Mouse (Mus musculus) ES-E14 (cell line): Measurements from ENCODE around the gene Upk2. TPM values are rescaled to one million over a fixed set of nuclear protein-coding genes. Genes with fewer than 3 reads are reported as not detected.

Source experiments
- DNase-seq: peaks from one replicate; pipeline ENCODE4 v3.0.0-alpha.2; 2013; ENCODE audit warnings: low read depth, low spot score
- H3K27ac ChIP-seq: 2 replicates; pipeline ENCODE4 v1.5.1; 2012; ENCODE audit warnings: low read depth, mild to moderate bottlenecking, low read length, moderate library complexity, mixed read lengths; ENCODE audit not compliant: poor library complexity, insufficient read depth, severe bottlenecking
- H3K36me3 ChIP-seq: 2 replicates; pipeline ENCODE4 v1.6.1; 2012; ENCODE audit warnings: mild to moderate bottlenecking, low read length, moderate library complexity, mixed read lengths; ENCODE audit not compliant: control insufficient read depth, poor library complexity, insufficient read depth, severe bottlenecking
- H3K4me1 ChIP-seq, 2 experiments: fragments of 150-350 bp in 1 of 2; sonication (generic) in 1 of 2; 2 replicates each; pipeline ENCODE4 v1.6.1; 2012; ENCODE audit warnings: low read length in 2 of 2, mild to moderate bottlenecking in 1 of 2, mixed read lengths in 1 of 2; ENCODE audit not compliant: control insufficient read depth in 2 of 2, insufficient read depth in 2 of 2, poor library complexity in 1 of 2
- H3K4me3 ChIP-seq, 2 experiments: fragments of 150-350 bp in 1 of 2; sonication (generic) in 1 of 2; 2 replicates each; pipeline ENCODE4 v1.5.1; 2012; ENCODE audit warnings: low read length in 2 of 2, low read depth in 1 of 2, mild to moderate bottlenecking in 1 of 2, mixed read lengths in 1 of 2; ENCODE audit not compliant: insufficient read depth in 1 of 2, poor library complexity in 1 of 2, severe bottlenecking in 1 of 2
- H3K9ac ChIP-seq: 2 replicates; pipeline ENCODE4 v1.6.1; 2012; ENCODE audit warnings: low read depth, mild to moderate bottlenecking, low read length, mixed read lengths; ENCODE audit not compliant: poor library complexity, insufficient read depth, severe bottlenecking
- H3K9me3 ChIP-seq: fragments of 150-350 bp; sonication (generic); 2 replicates; pipeline ENCODE4 v1.6.1; 2012; ENCODE audit warnings: low read depth, mild to moderate bottlenecking, low read length; ENCODE audit not compliant: control insufficient read depth, insufficient read depth
- CHD2 ChIP-seq: IDR thresholded peaks from 2 replicates; pipeline ENCODE4 v1.6.1; 2014; ENCODE audit warnings: mild to moderate bottlenecking, low read depth, low read length, inconsistent platforms
- HCFC1 ChIP-seq: IDR thresholded peaks from 2 replicates; pipeline ENCODE4 v1.6.1; 2012; ENCODE audit warnings: low read length, inconsistent platforms, borderline replicate concordance; ENCODE audit not compliant: insufficient read depth
- MAFK ChIP-seq: IDR thresholded peaks from 2 replicates; pipeline ENCODE4 v1.6.1; 2014; ENCODE audit warnings: mild to moderate bottlenecking, low read depth, low read length, inconsistent platforms; ENCODE audit not compliant: insufficient read depth
- ZC3H11A ChIP-seq: IDR thresholded peaks from 2 replicates; pipeline ENCODE4 v1.6.1; 2012; ENCODE audit warnings: low read depth, mild to moderate bottlenecking, inconsistent platforms, low read length, borderline replicate concordance
- ZNF384 ChIP-seq: IDR thresholded peaks from 2 replicates; pipeline ENCODE4 v1.6.1; 2012; ENCODE audit warnings: low read depth, low read length, inconsistent platforms
- in situ Hi-C, 2 experiments: fragments of 600-800 bp; cut with MboI; formaldehyde crosslinking; loops; one replicate each; pipeline ENCODE4 v1.15.1; 2025; ENCODE audit warnings: low sequenced_read_pairs in 2 of 2, inconsistent platforms in 1 of 2; ENCODE audit not compliant: unreplicated experiment in 2 of 2
- total RNA-seq: library from RNA; depleted of rRNA; stranded (reverse); fragments of 300-350 nt; gene quantifications from 2 replicates; pipeline ENCODE4 v1.2.3, GENCODE M21; 2012

Upk2 gene
- total RNA-seq, 1 experiment = 0.31 TPM

DNA sequence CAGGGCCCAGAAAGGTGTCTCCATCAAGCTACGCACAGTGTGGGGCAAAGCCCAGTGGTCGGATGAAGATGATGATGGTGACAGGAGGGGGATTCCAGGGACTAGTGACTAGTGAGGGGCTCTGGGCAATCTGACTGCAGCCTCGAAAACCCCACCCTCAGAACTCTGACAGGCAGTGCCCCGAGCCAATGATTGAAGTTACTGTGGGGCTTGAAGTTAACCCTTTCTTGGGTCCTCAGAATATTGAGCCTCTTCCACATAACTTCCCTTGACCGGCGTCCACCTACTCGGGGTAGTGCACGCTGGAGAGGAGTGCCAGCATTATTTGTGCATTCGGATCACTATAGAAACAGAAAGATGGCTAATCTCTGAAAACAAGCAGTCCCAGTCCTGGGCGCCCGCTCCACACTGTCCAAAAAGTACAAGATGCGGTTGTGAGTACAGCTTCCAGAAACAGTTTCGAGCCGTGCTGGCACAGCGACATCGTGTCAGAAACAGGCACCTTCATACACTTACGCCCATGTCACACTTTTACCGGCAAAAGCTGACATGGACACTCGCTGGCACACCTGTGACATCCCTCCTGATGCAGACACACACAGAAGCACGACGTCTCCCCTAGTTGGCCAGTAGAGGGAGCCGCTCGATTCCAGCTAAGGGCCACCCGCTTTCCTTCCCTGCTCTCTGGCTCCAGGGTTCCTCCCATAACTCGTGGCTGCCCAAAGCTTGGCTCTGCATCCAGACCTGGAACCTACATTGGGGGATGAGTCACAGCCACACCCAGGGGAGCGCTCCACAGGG, 25.1 kb upstream of the Upk2 start:
- Histone ChIP-seq H3K4me3 (peak overlapping the region; percentile 65 to 92), H3K36me3 (no peaks in the 10 kb centered on the region), H3K4me1 (peaks cover 3 to 9% of the 10 kb centered on the region in 2 experiments; a peak in 3 of 4 replicates), H3K27ac (no peak overlapping the region), H3K9me3 (no peaks in the 10 kb centered on the region), H3K9ac (peak overlapping the region; percentile 60)
- DNase-seq = peak; percentile 89
- in situ Hi-C loops = no loop called here
- TF ChIP-seq HCFC1 (no peak), CHD2 (peak; percentile 28; the same call in 1 of the 2 replicates)

GRCm38 (mm10) chr9:44478959-44479605, 24.3 kb upstream of the Upk2 start:
- Histone ChIP-seq H3K4me3 (peak overlapping the region; percentile 65 to 92), H3K9me3 (no peaks in the 10 kb centered on the region), H3K27ac (no peak overlapping the region; the same call in 1 of the 2 replicates), H3K36me3 (no peaks in the 10 kb centered on the region), H3K9ac (peak overlapping the region; percentile 45), H3K4me1 (peaks cover 3% of the 10 kb centered on the region in 2 experiments; a peak in 3 of 4 replicates)
- no peak for DNase-seq
- TF ChIP-seq ZC3H11A (no peak), CHD2 (no peak), MAFK (no peak), HCFC1 (no peak), ZNF384 (no peak)
- in situ Hi-C loops = no loop called here

GRCm38 (mm10) chr9:44478229-44478921, 23.6 kb upstream of the Upk2 start:
- TF ChIP-seq ZC3H11A (no peak), HCFC1 (no peak), ZNF384 (no peak), CHD2 (no peak), MAFK (no peak)
- in situ Hi-C loops = no loop called here
- H3K4me1 ChIP-seq = peaks cover 1 to 2% of the 10 kb centered on the region in 2 experiments; a peak in 1 of 4 replicates

GRCm38 (mm10) chr9:44477339-44478228, 22.8 kb upstream of the Upk2 start:
- Histone ChIP-seq H3K36me3 (no peaks in the 10 kb centered on the region), H3K9ac (peak overlapping the region; percentile 46; the same call in 1 of the 2 replicates), H3K9me3 (no peaks in the 10 kb centered on the region), H3K4me3 (peak overlapping the region; percentile 65 to 92), H3K27ac (no peak overlapping the region), H3K4me1 (peaks cover 0 to 2% of the 10 kb centered on the region in 2 experiments; a peak in 1 of 4 replicates)
- TF ChIP-seq HCFC1 = no peak
- no peak for TF ChIP-seq ZC3H11A
- no peak for DNase-seq
- in situ Hi-C loops = no loop called here

More at GRCm38 (mm10) chr9:44478229-44478921, 23.6 kb upstream of the Upk2 start:
- Histone ChIP-seq H3K4me3 (peak overlapping the region; percentile 65 to 92), H3K9me3 (no peaks in the 10 kb centered on the region), H3K9ac (peak overlapping the region; percentile 29; the same call in 1 of the 2 replicates), H3K27ac (no peak overlapping the region; the same call in 1 of the 2 replicates), H3K36me3 (no peaks in the 10 kb centered on the region)
- DNase-seq = no peak
